Mouse (Mus musculus) layer of hippocampus, adult 8-10 months (tissue): ENCODE data around the gene Coa3. TPM values are rescaled to one million over a fixed set of nuclear protein-coding genes. Genes with fewer than 3 reads are reported as not detected.

Source experiments
- total RNA-seq, 4 experiments: library from RNA; stranded (reverse); gene quantifications; 2 replicates each; pipeline ENCODE4 v1.2.4; 2022

The Coa3 gene
- total RNA-seq, 4 experiments from 2014 or later: 90.3 to 98.9 (median 91.4) TPM

Other genes starting within 250 kb of the Coa3 start
- gene Naglu, start 209.1 kb downstream of the Coa3 start, total RNA-seq: 10 to 100 TPM in 2 of 4 experiments, 1 to 10 TPM in 2; 7.3 to 22.9 (median 15.2) TPM
- 1 to 10 TPM in 3 of 4 experiments, under 1 TPM in 1; 0.83 to 1.4 (median 1.2) TPM for gene Hsd17b1, start 200.7 kb downstream of the Coa3 start, total RNA-seq
- gene Coasy, start 196.5 kb downstream of the Coa3 start, total RNA-seq: 10 to 100 TPM; 24.5 to 29.1 (median 27.6) TPM
- 10 to 100 TPM; 36.2 to 41.6 (median 39.6) TPM for gene Mlx, start 191.8 kb downstream of the Coa3 start, total RNA-seq
- 1 to 10 TPM; 2.5 to 5.4 (median 3.9) TPM for gene Psmc3ip, start 183.7 kb downstream of the Coa3 start, total RNA-seq
- gene Retreg3, start 159.2 kb downstream of the Coa3 start, total RNA-seq: 10 to 100 TPM; 51.3 to 53.1 (median 52.4) TPM
- gene Tubg1, start 159.2 kb downstream of the Coa3 start, total RNA-seq: 10 to 100 TPM; 39.8 to 43.9 (median 43.3) TPM
- 10 to 100 TPM; 32.9 to 43.5 (median 38.2) TPM for gene Tubg2, start 123.2 kb downstream of the Coa3 start, total RNA-seq
- gene Cntnap1, start 108.6 kb downstream of the Coa3 start, total RNA-seq: 100 to 1,000 TPM; 157 to 185 (median 168) TPM
- 10 to 100 TPM; 13.6 to 16.9 (median 15.6) TPM for gene Plekhh3, start 107.8 kb downstream of the Coa3 start, total RNA-seq
- under 1 TPM; 0.31 to 0.50 (median 0.35) TPM for gene Ccr10, start 103.7 kb downstream of the Coa3 start, total RNA-seq
- 10 to 100 TPM; 63.5 to 88.1 (median 77.5) TPM for gene Ezh1, start 52.7 kb downstream of the Coa3 start, total RNA-seq
- 10 to 100 TPM; 54.2 to 66.0 (median 64.6) TPM for gene Ramp2, start 33.1 kb downstream of the Coa3 start, total RNA-seq
- 10 to 100 TPM; 59.1 to 76.6 (median 65.5) TPM for gene Vps25, start 25.4 kb downstream of the Coa3 start, total RNA-seq
- gene Wnk4, start 18.5 kb downstream of the Coa3 start, total RNA-seq: 10 to 100 TPM in 3 of 4 experiments, 1 to 10 TPM in 1; 9.0 to 11.6 (median 10.9) TPM
- 1 to 10 TPM in 1 of 4 experiments, under 1 TPM in 3; 0.16 to 1.4 (median 0.52) TPM for gene Cntd1, start 102 bp downstream of the Coa3 start, total RNA-seq
- gene Becn1, start 23.2 kb upstream of the Coa3 start, total RNA-seq: 100 to 1,000 TPM; 167 to 224 (median 191) TPM
- gene Psme3, start 37.1 kb upstream of the Coa3 start, total RNA-seq: 100 to 1,000 TPM; 110 to 129 (median 117) TPM
- 1 to 10 TPM; 5.1 to 9.9 (median 7.4) TPM for gene Aoc2, start 45.9 kb upstream of the Coa3 start, total RNA-seq
- 1 to 10 TPM in 1 of 4 experiments, under 1 TPM in 3; 0.57 to 1.1 (median 0.78) TPM for gene Aoc3, start 51.5 kb upstream of the Coa3 start, total RNA-seq
- not detected for gene G6pc, start 88.4 kb upstream of the Coa3 start, total RNA-seq
- gene Aarsd1, start 138.5 kb upstream of the Coa3 start, total RNA-seq: 10 to 100 TPM; 47.6 to 54.3 (median 48.9) TPM
- 1 to 10 TPM; 6.0 to 9.6 (median 6.5) TPM for gene Gm27029, start 145.7 kb upstream of the Coa3 start, total RNA-seq
- 10 to 100 TPM; 27.8 to 35.4 (median 31.9) TPM for gene Rundc1, start 146.0 kb upstream of the Coa3 start, total RNA-seq
- gene Ptges3l, start 146.2 kb upstream of the Coa3 start, total RNA-seq: 1 to 10 TPM in 3 of 4 experiments, under 1 TPM in 1; 0.74 to 1.5 (median 1.3) TPM
- gene Rpl27, start 163.2 kb upstream of the Coa3 start, total RNA-seq: 10 to 100 TPM; 23.9 to 46.8 (median 33.8) TPM
- gene Ifi35, start 169.3 kb upstream of the Coa3 start, total RNA-seq: 1 to 10 TPM; 2.2 to 7.6 (median 3.5) TPM
- 100 to 1,000 TPM; 109 to 121 (median 110) TPM for gene Rnd2, start 185.9 kb upstream of the Coa3 start, total RNA-seq
- gene Vat1, start 187.1 kb upstream of the Coa3 start, total RNA-seq: 10 to 100 TPM; 27.9 to 42.8 (median 34.9) TPM